Mouse (Mus musculus) forebrain, postnatal 0 days (tissue): Measurements from ENCODE around the gene Gm8298. TPM values are rescaled to one million over a fixed set of nuclear protein-coding genes. Genes with fewer than 3 reads are reported as not detected.
A peak's percentile ranks its signal among the peaks of the same experiment; 100 is the strongest.
"Not testable (repeated sequence)": the region's sequence is repeated elsewhere in the genome, so short reads cannot be mapped to it uniquely, and the experiment has no call there.

Experiments used
- ATAC-seq: fragments of 200-750 bp; cut with Nextera tagmentation; 2 replicates; pipeline ENCODE4 v1.8.0; 2017; ENCODE audit warnings: mild to moderate bottlenecking, moderate library complexity
- DNase-seq: peaks from one replicate; pipeline ENCODE4 v3.0.0-alpha.2; 2015
- H3K27ac ChIP-seq: fragments of 300-500 bp; sonication (generic); 2 replicates; pipeline ENCODE4 v1.5.1; 2014; ENCODE audit warnings: low read depth, mild to moderate bottlenecking, antibody characterized with exemption, low read length, moderate library complexity, mixed read lengths
- H3K27me3 ChIP-seq: fragments of 300-500 bp; sonication (generic); 2 replicates; pipeline ENCODE4 v1.6.1; 2014; ENCODE audit warnings: mild to moderate bottlenecking, low read length, mixed read lengths; ENCODE audit not compliant: insufficient read depth
- H3K36me3 ChIP-seq: fragments of 300-500 bp; sonication (generic); 2 replicates; pipeline ENCODE4 v1.6.1; 2014; ENCODE audit warnings: mild to moderate bottlenecking, moderate library complexity; ENCODE audit not compliant: insufficient read depth
- H3K4me1 ChIP-seq: fragments of 300-500 bp; sonication (generic); 2 replicates; pipeline ENCODE4 v1.6.1; 2014; ENCODE audit warnings: antibody characterized with exemption; ENCODE audit not compliant: insufficient read depth
- H3K4me2 ChIP-seq: fragments of 300-500 bp; sonication (generic); 2 replicates; pipeline ENCODE4 v1.6.1; 2014; ENCODE audit warnings: low read depth, mild to moderate bottlenecking, moderate library complexity
- H3K4me3 ChIP-seq: fragments of 300-500 bp; sonication (generic); 2 replicates; pipeline ENCODE4 v1.5.1; 2014; ENCODE audit warnings: low read depth, low read length, mixed read lengths
- H3K9ac ChIP-seq: fragments of 300-500 bp; sonication (generic); 2 replicates; pipeline ENCODE4 v1.6.1; 2014; ENCODE audit warnings: mild to moderate bottlenecking
- H3K9me3 ChIP-seq: fragments of 300-500 bp; sonication (generic); 2 replicates; pipeline ENCODE4 v1.6.1; 2016; ENCODE audit warnings: low read length
- CTCF ChIP-seq: sonication (generic); IDR thresholded peaks from 2 replicates; pipeline ENCODE4 v1.5.1; 2016; ENCODE audit warnings: antibody characterized with exemption, control low read depth, low read depth
- WGBS: fragments of 180-500 bp; shearing (Covaris S2); extraction: QIAGEN DNeasy Blood & Tissue Kit; methylation state at CpG from one replicate; pipeline ENCODE4 v1.1.7; 2014; 5-methylcytosine and 5-hydroxymethylcytosine counted together
- polyA plus RNA-seq: library from polyadenylated mRNA; unstranded; fragments of >200 nt; fragmentation: Nextera tagmentation; extraction: Ambion mirVana; gene quantifications from 2 replicates; pipeline ENCODE4 v1.2.1, GENCODE M21; 2015
- total RNA-seq: library from RNA; depleted of rRNA; stranded (reverse); fragments of >200 nt; gene quantifications from 2 replicates; pipeline ENCODE4 v1.2.3, GENCODE M21; 2014; rRNA removed

Gm8298 gene
- total RNA-seq = not detected in 2 replicates
- not detected in 2 replicates for polyA plus RNA-seq

- no peak within 1 kb of the TSS for H3K4me2 ChIP-seq
- H3K4me1 ChIP-seq = no peaks in the 10 kb centered on the region
- WGBS = 93% methylated on average over 2 of the region's 2 CpGs
- ATAC-seq (no peak), DNase-seq (no peak)
- no peaks in the 10 kb centered on the region for H3K36me3 ChIP-seq
- H3K4me3 ChIP-seq = no peak within 1 kb of the TSS
- no peaks in the 10 kb centered on the region for H3K27me3 ChIP-seq
- TF ChIP-seq CTCF = no peak
- H3K9ac ChIP-seq = no peak within 1 kb of the TSS
- H3K9me3 ChIP-seq = no peaks in the 10 kb centered on the region
- H3K27ac ChIP-seq = no peak within 1 kb of the TSS
Measured at GRCm38 (mm10) chr3:59860751-59861150, at the start of gene Gm8298. Gene Gm8298, plus strand, starts transcription at chr3:59861051.

- no peak for ATAC-seq
- Histone ChIP-seq H3K4me2 (no peak overlapping the region), H3K9me3 (no peaks in the 10 kb centered on the region), H3K36me3 (no peaks in the 10 kb centered on the region), H3K9ac (no peak overlapping the region), H3K27me3 (no peaks in the 10 kb centered on the region), H3K4me3 (no peak overlapping the region), H3K27ac (no peak overlapping the region), H3K4me1 (no peaks in the 10 kb centered on the region)
- no peak for DNase-seq
- no peak for TF ChIP-seq CTCF
Measured at GRCm38 (mm10) chr3:59813169-59813568, 47.7 kb upstream of the Gm8298 start.

GRCm38 (mm10) chr3:59870765-59871164 lies 9.9 kb downstream of the Gm8298 start:
- no peak overlapping the region for H3K4me3 ChIP-seq
- ATAC-seq (peak; percentile 71), DNase-seq (peak; percentile 71)
- H3K9ac ChIP-seq = no peak overlapping the region
- no peaks in the 10 kb centered on the region for H3K9me3 ChIP-seq
- no peak overlapping the region for H3K27ac ChIP-seq
- H3K27me3 ChIP-seq = no peaks in the 10 kb centered on the region
- WGBS = 18% methylated on average over 2 of the region's 2 CpGs
- no peaks in the 10 kb centered on the region for H3K4me1 ChIP-seq
- H3K4me2 ChIP-seq = no peak overlapping the region
- no peaks in the 10 kb centered on the region for H3K36me3 ChIP-seq
- peak; percentile 79 for TF ChIP-seq CTCF

GRCm38 (mm10) chr3:59877601-59878000 lies 16.8 kb downstream of the Gm8298 start:
- not testable (repeated sequence) for H3K9me3 ChIP-seq, H3K4me1 ChIP-seq, DNase-seq, H3K9ac ChIP-seq, H3K27me3 ChIP-seq, H3K4me2 ChIP-seq, H3K36me3 ChIP-seq, H3K4me3 ChIP-seq, ATAC-seq, H3K27ac ChIP-seq
- WGBS = 16% methylated on average over 1 of the region's 1 CpGs

GRCm38 (mm10) chr3:59879801-59880554 lies 19.1 kb downstream of the Gm8298 start:
- H3K27ac ChIP-seq, ATAC-seq, H3K9me3 ChIP-seq, H3K4me2 ChIP-seq, H3K9ac ChIP-seq, H3K36me3 ChIP-seq, H3K4me1 ChIP-seq, H3K27me3 ChIP-seq, H3K4me3 ChIP-seq, DNase-seq: not testable (repeated sequence)
- 71% methylated on average over 7 of the region's 7 CpGs for WGBS

GRCm38 (mm10) chr3:59893276-59893675 lies 32.4 kb downstream of the Gm8298 start:
- no peak for DNase-seq
- TF ChIP-seq CTCF = no peak

GRCm38 (mm10) chr3:59924914-59925313 lies 64.1 kb downstream of the Gm8298 start, which contains the start of gene C130079G13Rik:
Gene C130079G13Rik, plus strand, starts transcription at chr3:59925214.
- H3K9me3 ChIP-seq = no peaks in the 10 kb centered on the region
- H3K4me2 ChIP-seq = no peak within 1 kb of the TSS
- 93% methylated on average over 2 of the region's 2 CpGs for WGBS
- no peak for TF ChIP-seq CTCF
- no peak within 1 kb of the TSS for H3K27ac ChIP-seq
- no peaks in the 10 kb centered on the region for H3K36me3 ChIP-seq
- no peak for ATAC-seq
- H3K4me3 ChIP-seq = no peak within 1 kb of the TSS
- no peaks in the 10 kb centered on the region for H3K4me1 ChIP-seq
- no peak for DNase-seq
- H3K9ac ChIP-seq = no peak within 1 kb of the TSS
- no peaks in the 10 kb centered on the region for H3K27me3 ChIP-seq

More at GRCm38 (mm10) chr3:59893276-59893675, 32.4 kb downstream of the Gm8298 start:
- Histone ChIP-seq H3K4me1 (no peaks in the 10 kb centered on the region), H3K36me3 (no peaks in the 10 kb centered on the region), H3K4me3 (no peak overlapping the region), H3K9ac (no peak overlapping the region), H3K9me3 (no peaks in the 10 kb centered on the region), H3K27ac (no peak overlapping the region), H3K4me2 (no peak overlapping the region), H3K27me3 (no peaks in the 10 kb centered on the region)
- 83% methylated on average over 2 of the region's 2 CpGs for WGBS
- ATAC-seq = no peak

Other genes starting within 250 kb of the Gm8298 start
- gene Gm5538, start 131.3 kb upstream of the Gm8298 start, total RNA-seq = not detected in 2 replicates
- not detected in 2 replicates for gene Gm5538, start 131.3 kb upstream of the Gm8298 start, polyA plus RNA-seq
- gene C130079G13Rik, start 64.2 kb downstream of the Gm8298 start, total RNA-seq = not detected in 2 replicates
- not detected in 2 replicates for gene C130079G13Rik, start 64.2 kb downstream of the Gm8298 start, polyA plus RNA-seq
- not detected in 2 replicates for gene Aadacl2, start 145.7 kb downstream of the Gm8298 start, total RNA-seq
- not detected in 2 replicates for gene Aadacl2, start 145.7 kb downstream of the Gm8298 start, polyA plus RNA-seq
- not detected in 2 replicates for gene Aadac, start 164.7 kb downstream of the Gm8298 start, total RNA-seq
- gene Aadac, start 164.7 kb downstream of the Gm8298 start, polyA plus RNA-seq = not detected in 2 replicates
- not detected in 2 replicates for gene Sucnr1, start 220.8 kb downstream of the Gm8298 start, total RNA-seq
- gene Sucnr1, start 220.8 kb downstream of the Gm8298 start, polyA plus RNA-seq = not detected in 2 replicates